Mouse (Mus musculus): Measurements from ENCODE around the gene Rtf2. TPM values are rescaled to one million over a fixed set of nuclear protein-coding genes. Genes with fewer than 3 reads are reported as not detected.

Gene Rtf2
- polyA plus RNA-seq, 1 experiment from 2014 or later, result 80.0 TPM

GRCm38 (mm10) chr2:172416876-172417275, 23.5 kb upstream of the Rtf2 start:
- WGBS, result 84% methylated on average over 5 of the region's 5 CpGs
- no peak overlapping the region for H3K27ac ChIP-seq (ENCODE audit: low read length)
- H3K4me1 ChIP-seq (replicated peaks; ENCODE audit: control insufficient read depth, insufficient read depth, low read length), result peaks cover 4% of the 10 kb centered on the region
- no peak overlapping the region for H3K4me3 ChIP-seq (ENCODE audit: low read length)
- no peak overlapping the region for H3K4me2 ChIP-seq (ENCODE audit: low read depth, low read length)
- H3K36me3 ChIP-seq (ENCODE audit: control insufficient read depth, insufficient read depth, low read length), result no peaks in the 10 kb centered on the region
- H3K9me3 ChIP-seq (ENCODE audit: control insufficient read depth, low read length), result no peaks in the 10 kb centered on the region
- no peak overlapping the region for H3K9ac ChIP-seq (ENCODE audit: low read length)
- ATAC-seq (ENCODE audit: low read depth), result no peak
- no peaks in the 10 kb centered on the region for H3K27me3 ChIP-seq (ENCODE audit: control insufficient read depth, insufficient read depth, low read depth, low read length)

DNA sequence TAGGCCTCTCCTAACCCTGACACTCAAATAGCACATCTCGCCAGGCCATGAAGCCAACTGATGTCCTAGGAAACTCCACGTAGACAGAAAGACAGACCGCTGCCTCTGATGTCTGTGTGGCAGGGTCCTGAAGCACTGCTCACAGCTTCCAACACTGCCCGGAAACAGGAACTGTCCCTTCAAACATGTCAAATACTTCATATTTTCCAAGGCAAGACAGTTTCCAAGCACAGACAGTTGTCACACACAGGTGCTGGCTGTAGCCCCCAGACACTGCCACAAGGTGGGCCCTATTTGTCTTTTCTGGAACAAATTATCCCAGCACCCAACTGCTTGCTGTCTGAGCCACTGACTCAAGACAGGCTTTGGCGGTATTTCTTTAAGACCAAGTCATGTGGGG, 22.1 kb upstream of the Rtf2 start:
- H3K4me1 ChIP-seq (replicated peaks; ENCODE audit: control insufficient read depth, insufficient read depth, low read length), result peaks cover 4% of the 10 kb centered on the region; the same call in 1 of the 2 replicates
- WGBS, result 69% methylated on average over 5 of the region's 5 CpGs
- H3K9me3 ChIP-seq (ENCODE audit: control insufficient read depth, low read length), result no peaks in the 10 kb centered on the region
- H3K27me3 ChIP-seq (ENCODE audit: control insufficient read depth, insufficient read depth, low read depth, low read length), result no peaks in the 10 kb centered on the region
- H3K9ac ChIP-seq (ENCODE audit: low read length), result no peak overlapping the region
- no peak overlapping the region for H3K4me2 ChIP-seq (ENCODE audit: low read depth, low read length)
- H3K4me3 ChIP-seq (ENCODE audit: low read length), result no peak overlapping the region
- H3K36me3 ChIP-seq (ENCODE audit: control insufficient read depth, insufficient read depth, low read length), result no peaks in the 10 kb centered on the region
- no peak for ATAC-seq (ENCODE audit: low read depth)
- no peak overlapping the region for H3K27ac ChIP-seq (ENCODE audit: low read length)

DNA sequence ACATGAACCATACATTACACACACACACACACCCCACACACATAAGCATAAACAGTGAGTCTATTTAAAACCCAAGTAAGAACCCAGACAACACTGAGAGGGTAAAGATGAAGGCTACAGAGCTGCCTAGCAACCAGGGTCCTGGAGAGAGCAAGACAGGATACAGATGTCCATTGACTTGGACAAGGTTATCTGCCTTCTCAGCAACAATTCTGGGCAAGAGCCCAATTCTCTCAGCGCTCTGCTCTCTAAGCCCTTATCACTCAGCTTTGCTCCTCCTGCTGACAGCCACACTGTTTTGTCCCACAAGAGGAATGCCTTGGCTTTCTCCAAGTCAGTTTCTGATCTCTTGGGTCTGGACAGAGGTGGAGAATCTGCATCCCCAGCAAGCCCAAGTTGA, 9.7 kb upstream of the Rtf2 start:
- Histone ChIP-seq H3K27me3 (ENCODE audit: control insufficient read depth, insufficient read depth, low read depth, low read length) (no peaks in the 10 kb centered on the region), H3K9me3 (ENCODE audit: control insufficient read depth, low read length) (no peaks in the 10 kb centered on the region), H3K4me2 (ENCODE audit: low read depth, low read length) (no peak overlapping the region), H3K27ac (ENCODE audit: low read length) (peak overlapping the region; percentile 23), H3K4me3 (ENCODE audit: low read length) (no peak overlapping the region), H3K36me3 (ENCODE audit: control insufficient read depth, insufficient read depth, low read length) (no peaks in the 10 kb centered on the region), H3K4me1 (replicated peaks; ENCODE audit: control insufficient read depth, insufficient read depth, low read length) (no peaks in the 10 kb centered on the region), H3K9ac (ENCODE audit: low read length) (no peak overlapping the region)
- ATAC-seq (ENCODE audit: low read depth), result peak; percentile 93
- WGBS, result 35% methylated on average over 1 of the region's 1 CpGs

DNA sequence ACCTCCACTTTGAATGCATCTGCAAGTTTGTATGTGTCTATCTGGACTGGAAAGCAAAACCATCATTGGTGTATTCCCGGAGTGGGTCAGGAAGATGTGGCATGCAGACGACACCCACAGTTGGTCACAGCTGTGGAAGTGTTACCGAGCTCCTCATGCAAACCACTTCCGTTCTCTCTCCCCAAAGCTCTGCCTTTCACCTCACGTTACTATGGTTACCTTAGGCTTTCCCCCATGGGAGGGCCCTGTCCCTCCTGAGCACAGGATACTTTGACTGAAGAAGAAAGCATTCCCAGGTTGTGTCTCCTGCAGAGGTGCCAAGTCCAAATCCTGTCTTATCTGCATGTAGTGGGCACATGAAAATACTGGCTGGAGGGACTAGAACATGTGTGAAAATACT, 6.6 kb upstream of the Rtf2 start:
- no peak for ATAC-seq (ENCODE audit: low read depth)
- no peaks in the 10 kb centered on the region for H3K9me3 ChIP-seq (ENCODE audit: control insufficient read depth, low read length)
- H3K4me1 ChIP-seq (replicated peaks; ENCODE audit: control insufficient read depth, insufficient read depth, low read length), result no peaks in the 10 kb centered on the region
- H3K9ac ChIP-seq (ENCODE audit: low read length), result no peak overlapping the region
- no peak overlapping the region for H3K4me3 ChIP-seq (ENCODE audit: low read length)
- no peak overlapping the region for H3K4me2 ChIP-seq (ENCODE audit: low read depth, low read length)
- WGBS, result 27% methylated on average over 5 of the region's 5 CpGs
- no peaks in the 10 kb centered on the region for H3K27me3 ChIP-seq (ENCODE audit: control insufficient read depth, insufficient read depth, low read depth, low read length)
- H3K27ac ChIP-seq (ENCODE audit: low read length), result no peak overlapping the region
- no peaks in the 10 kb centered on the region for H3K36me3 ChIP-seq (ENCODE audit: control insufficient read depth, insufficient read depth, low read length)

DNA sequence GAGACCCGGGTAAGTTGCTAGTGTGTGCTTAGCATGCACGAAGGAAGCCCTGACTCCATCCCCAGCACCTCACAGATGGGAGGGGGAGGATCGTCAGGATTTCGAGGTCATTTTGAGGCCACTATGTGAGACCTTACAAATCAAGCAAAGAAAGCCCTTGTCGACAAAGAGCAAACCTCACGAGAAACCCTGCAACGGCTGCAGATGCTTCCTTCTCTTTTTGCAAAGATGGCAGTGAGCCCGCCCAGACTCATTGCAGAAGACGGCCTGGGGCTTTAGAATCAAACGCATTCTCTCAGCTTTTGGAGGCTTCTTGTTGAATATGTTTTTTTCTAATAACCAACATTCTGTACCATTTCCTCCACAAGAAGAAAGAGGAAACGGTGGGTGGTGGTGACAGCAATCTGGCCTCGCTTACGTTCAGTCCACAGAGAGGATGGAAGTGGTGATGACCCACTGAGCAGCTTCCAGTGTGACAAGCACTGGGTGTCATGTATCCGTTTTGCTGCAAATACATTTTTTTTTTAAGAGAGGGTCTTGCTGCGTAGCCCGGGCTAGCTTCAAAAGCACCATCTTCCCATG, 2.9 kb upstream of the Rtf2 start:
- Histone ChIP-seq H3K9me3 (ENCODE audit: control insufficient read depth, low read length) (no peaks in the 10 kb centered on the region), H3K27ac (ENCODE audit: low read length) (no peak overlapping the region), H3K4me3 (ENCODE audit: low read length) (no peak overlapping the region), H3K4me2 (ENCODE audit: low read depth, low read length) (no peak overlapping the region), H3K4me1 (replicated peaks; ENCODE audit: control insufficient read depth, insufficient read depth, low read length) (peaks cover 9% of the 10 kb centered on the region), H3K36me3 (ENCODE audit: control insufficient read depth, insufficient read depth, low read length) (no peaks in the 10 kb centered on the region), H3K27me3 (ENCODE audit: control insufficient read depth, insufficient read depth, low read depth, low read length) (no peaks in the 10 kb centered on the region), H3K9ac (ENCODE audit: low read length) (no peak overlapping the region)
- no peak for ATAC-seq (ENCODE audit: low read depth)
- 43% methylated on average over 16 of the region's 16 CpGs for WGBS

- Histone ChIP-seq H3K4me2 (ENCODE audit: low read depth, low read length) (peak overlapping the region; percentile 84), H3K9me3 (ENCODE audit: control insufficient read depth, low read length) (no peaks in the 10 kb centered on the region), H3K27ac (ENCODE audit: low read length) (peak overlapping the region; percentile 18; the same call in 1 of the 2 replicates), H3K27me3 (ENCODE audit: control insufficient read depth, insufficient read depth, low read depth, low read length) (no peaks in the 10 kb centered on the region), H3K9ac (ENCODE audit: low read length) (peak overlapping the region; percentile 79), H3K4me1 (replicated peaks; ENCODE audit: control insufficient read depth, insufficient read depth, low read length) (peaks cover 9% of the 10 kb centered on the region), H3K4me3 (ENCODE audit: low read length) (peak overlapping the region; percentile 82), H3K36me3 (ENCODE audit: control insufficient read depth, insufficient read depth, low read length) (peaks cover 2% of the 10 kb centered on the region; the same call in 1 of the 2 replicates)
- peak; percentile 54 for ATAC-seq (ENCODE audit: low read depth)
- under 1% methylated on average over 21 of the region's 21 CpGs for WGBS
These were observed 267 bp downstream of the Rtf2 start for GRCm38 (mm10) chr2:172440640-172441005.

GRCm38 (mm10) chr2:172441176-172441575, 820 bp downstream of the Rtf2 start:
- Histone ChIP-seq H3K9me3 (ENCODE audit: control insufficient read depth, low read length) (no peaks in the 10 kb centered on the region), H3K27ac (ENCODE audit: low read length) (no peak overlapping the region), H3K4me2 (ENCODE audit: low read depth, low read length) (peak overlapping the region; percentile 84), H3K27me3 (ENCODE audit: control insufficient read depth, insufficient read depth, low read depth, low read length) (no peaks in the 10 kb centered on the region), H3K4me1 (replicated peaks; ENCODE audit: control insufficient read depth, insufficient read depth, low read length) (peaks cover 9% of the 10 kb centered on the region), H3K36me3 (ENCODE audit: control insufficient read depth, insufficient read depth, low read length) (peaks cover 5% of the 10 kb centered on the region), H3K4me3 (ENCODE audit: low read length) (peak overlapping the region; percentile 82), H3K9ac (ENCODE audit: low read length) (peak overlapping the region; percentile 79)
- WGBS, result 28% methylated on average over 6 of the region's 6 CpGs
- no peak for ATAC-seq (ENCODE audit: low read depth)

- peaks cover 9% of the 10 kb centered on the region for H3K4me1 ChIP-seq (replicated peaks; ENCODE audit: control insufficient read depth, insufficient read depth, low read length)
- no peak overlapping the region for H3K4me3 ChIP-seq (ENCODE audit: low read length)
- no peaks in the 10 kb centered on the region for H3K27me3 ChIP-seq (ENCODE audit: control insufficient read depth, insufficient read depth, low read depth, low read length)
- H3K36me3 ChIP-seq (ENCODE audit: control insufficient read depth, insufficient read depth, low read length), result peaks cover 28% of the 10 kb centered on the region
- no peak overlapping the region for H3K27ac ChIP-seq (ENCODE audit: low read length)
- H3K9me3 ChIP-seq (ENCODE audit: control insufficient read depth, low read length), result no peaks in the 10 kb centered on the region
- H3K4me2 ChIP-seq (ENCODE audit: low read depth, low read length), result no peak overlapping the region
- H3K9ac ChIP-seq (ENCODE audit: low read length), result no peak overlapping the region
- no peak for ATAC-seq (ENCODE audit: low read depth)
- 87% methylated on average over 4 of the region's 4 CpGs for WGBS
These were observed 5.3 kb downstream of the Rtf2 start for GRCm38 (mm10) chr2:172445617-172446016.

DNA sequence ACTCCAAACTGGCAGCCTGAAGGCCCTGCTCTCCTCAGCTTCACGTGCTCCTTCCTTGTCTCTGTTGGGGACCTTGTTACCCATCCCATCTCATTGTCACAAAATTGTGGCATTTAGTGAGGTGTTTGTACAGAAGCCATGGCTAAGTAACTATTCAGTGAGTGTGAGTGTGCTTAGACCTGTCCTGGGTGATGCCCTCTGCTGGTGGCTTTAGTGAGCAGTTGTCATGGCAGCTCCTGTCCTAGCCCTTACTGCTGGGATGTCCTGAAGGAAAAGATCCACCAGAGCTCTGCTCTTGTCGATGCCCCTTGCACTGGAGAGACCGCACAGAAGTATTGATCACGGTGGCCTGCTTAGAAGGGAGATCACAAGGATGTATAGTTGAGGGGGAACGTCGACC, 7.0 kb downstream of the Rtf2 start:
- no peak overlapping the region for H3K9ac ChIP-seq (ENCODE audit: low read length)
- ATAC-seq (ENCODE audit: low read depth), result peak; percentile 64; the same call in 1 of the 2 replicates
- no peak overlapping the region for H3K4me2 ChIP-seq (ENCODE audit: low read depth, low read length)
- no peak overlapping the region for H3K27ac ChIP-seq (ENCODE audit: low read length)
- no peaks in the 10 kb centered on the region for H3K27me3 ChIP-seq (ENCODE audit: control insufficient read depth, insufficient read depth, low read depth, low read length)
- 84% methylated on average over 6 of the region's 6 CpGs for WGBS
- no peak overlapping the region for H3K4me3 ChIP-seq (ENCODE audit: low read length)
- H3K36me3 ChIP-seq (ENCODE audit: control insufficient read depth, insufficient read depth, low read length), result peaks cover 33% of the 10 kb centered on the region
- H3K4me1 ChIP-seq (replicated peaks; ENCODE audit: control insufficient read depth, insufficient read depth, low read length), result no peaks in the 10 kb centered on the region
- H3K9me3 ChIP-seq (ENCODE audit: control insufficient read depth, low read length), result no peaks in the 10 kb centered on the region

- Histone ChIP-seq H3K27me3 (ENCODE audit: control insufficient read depth, insufficient read depth, low read depth, low read length) (no peaks in the 10 kb centered on the region), H3K4me2 (ENCODE audit: low read depth, low read length) (no peak overlapping the region), H3K9me3 (ENCODE audit: control insufficient read depth, low read length) (no peaks in the 10 kb centered on the region), H3K27ac (ENCODE audit: low read length) (no peak overlapping the region), H3K36me3 (ENCODE audit: control insufficient read depth, insufficient read depth, low read length) (peaks cover 33% of the 10 kb centered on the region), H3K4me1 (replicated peaks; ENCODE audit: control insufficient read depth, insufficient read depth, low read length) (no peaks in the 10 kb centered on the region), H3K4me3 (ENCODE audit: low read length) (no peak overlapping the region), H3K9ac (ENCODE audit: low read length) (no peak overlapping the region)
- no peak for ATAC-seq (ENCODE audit: low read depth)
- 83% methylated on average over 4 of the region's 4 CpGs for WGBS
These were observed 8.0 kb downstream of the Rtf2 start for GRCm38 (mm10) chr2:172448329-172448728.
